Mouse (Mus musculus) cerebellum, adult 2 months (tissue): ENCODE results near the gene Cyp2b13.
"Not testable (repeated sequence)": the region's sequence is repeated elsewhere in the genome, so short reads cannot be mapped to it uniquely, and the experiment has no call there.

Experiments
- CTCF ChIP-seq: fragments of 200-500 bp; IDR thresholded peaks from 2 replicates; pipeline ENCODE4 v1.5.1; 2011; ENCODE audit warnings: low read depth, mild to moderate bottlenecking, control low read depth, low read length, moderate library complexity, borderline replicate concordance; ENCODE audit not compliant: insufficient read depth
- POLR2A ChIP-seq: fragments of 200-500 bp; IDR thresholded peaks from 2 replicates; pipeline ENCODE4 v1.6.1; 2011; ENCODE audit warnings: low read length, control low read depth, borderline replicate concordance; ENCODE audit not compliant: insufficient read depth

- TF ChIP-seq POLR2A, CTCF: not testable (repeated sequence)
Measured at GRCm38 (mm10) chr7:26054885-26055630, 6.2 kb upstream of the Cyp2b13 start.
